Comparison of ENCODE assay signal across 10 mouse cellular contexts in the genomic region with DNA sequence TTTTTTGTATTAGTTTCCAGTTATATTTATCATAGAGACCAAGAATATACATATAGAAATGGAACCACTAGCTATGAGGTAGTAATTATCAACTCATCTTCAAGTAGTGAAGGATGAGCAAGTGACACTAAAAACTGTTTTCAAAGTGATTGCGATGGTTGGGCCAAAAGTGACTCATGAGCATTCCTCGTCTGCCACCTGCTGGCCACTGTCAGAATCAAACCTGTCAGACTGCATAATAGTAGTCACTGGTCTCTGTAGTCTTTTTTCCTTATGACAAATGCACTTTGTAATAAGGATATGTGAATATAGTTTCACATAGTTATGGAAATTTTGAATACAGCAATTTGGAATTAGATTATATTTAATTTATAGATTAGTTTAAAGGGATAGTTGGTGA. TPM values are rescaled to one million over a fixed set of nuclear protein-coding genes. Genes with fewer than 3 reads are reported as not detected.
DNase-seq lines count a peak whose midpoint lies in the region; ATAC-seq and TF ChIP-seq lines count a peak whose summit lies in the region.
"Had no signal": no experiment of that assay in that cellular context is flagged by ENCODE, and none has a peak within 500 bp of the region (broad histone marks: within the 10 kb centered on the region; RNA-seq: fewer than 3 reads in every experiment).

No protein-coding gene starts in this region.

- DNase-seq in cerebellum, adult 2 months = peak; percentile 52 to 67
- peak; percentile 74 for DNase-seq in R1 (ENCODE audit: low read depth, low spot score)
- peak; percentile 88 for DNase-seq in embryo, embryonic 10.5 days (ENCODE audit: low spot score)
- DNase-seq in heart, adult 8-10 months (ENCODE audit: low spot score) = peak; percentile 64
- peak; percentile 73 for DNase-seq in kidney, postnatal 14 days
- peak; percentile 82 for DNase-seq in lung, postnatal 0 days (ENCODE audit: low spot score)
- DNase-seq in retina, postnatal 7 days (ENCODE audit: low read depth, low spot score) = peak; percentile 61

- 1% methylated on average over 2 of the region's 2 CpGs for WGBS in cerebellum, adult 2 months
- under 1% methylated on average over 2 of the region's 2 CpGs for WGBS in lung, postnatal 0 days

- H3K4me1 ChIP-seq in cerebellum, adult 2 months (ENCODE audit: control insufficient read depth, insufficient read depth, low read length) = no peaks in the 10 kb centered on the region
- no peaks in the 10 kb centered on the region for H3K4me1 ChIP-seq in lung, postnatal 0 days (ENCODE audit: insufficient read depth, low read depth, low read length)

- TF ChIP-seq POLR2A in cerebellum, adult 2 months (IDR thresholded peaks at IDR 0.05; ENCODE audit: borderline replicate concordance, insufficient read depth, low read length) = no peak

- no peak overlapping the region for H3K9ac ChIP-seq in lung, postnatal 0 days (replicated peaks; ENCODE audit: low read depth)

- no peaks in the 10 kb centered on the region; the same call in 1 of the 2 replicates for H3K27me3 ChIP-seq in cerebellum, adult 2 months (ENCODE audit: control insufficient read depth, insufficient read depth, low read length)
- no peaks in the 10 kb centered on the region; the same call in 1 of the 2 replicates for H3K27me3 ChIP-seq in lung, postnatal 0 days (replicated peaks; ENCODE audit: insufficient read depth, low read length)

- H3K36me3 ChIP-seq in lung, postnatal 0 days (ENCODE audit: insufficient read depth, low read length) = no peaks in the 10 kb centered on the region

- no peak for TF ChIP-seq EP300 in lung, postnatal 0 days (IDR thresholded peaks at IDR 0.05)

- no peaks in the 10 kb centered on the region for H3K9me3 ChIP-seq in lung, postnatal 0 days (ENCODE audit: low read length)

- no peak for ATAC-seq in cerebellum, adult (ENCODE audit: insufficient number of reproducible peaks, low FRiP score, low TSS enrichment)
- peak; percentile 35 for ATAC-seq in lung, postnatal 0 days

- no peak overlapping the region for H3K27ac ChIP-seq in cerebellum, adult 2 months (ENCODE audit: insufficient read depth, low read length)
- no peak overlapping the region for H3K27ac ChIP-seq in lung, postnatal 0 days (ENCODE audit: low read length)

- H3K4me3 ChIP-seq in cerebellum, adult 2 months (replicated peaks; ENCODE audit: insufficient read depth, low read depth, low read length) = no peak overlapping the region
- H3K4me3 ChIP-seq in lung, postnatal 0 days (ENCODE audit: low read depth, low read length) = no peak overlapping the region

- no peak overlapping the region for H3K4me2 ChIP-seq in lung, postnatal 0 days (replicated peaks; ENCODE audit: low read depth, low read length)

- TF ChIP-seq CTCF in cerebellum, adult 2 months (IDR thresholded peaks at IDR 0.05; ENCODE audit: borderline replicate concordance, insufficient read depth, low read depth, low read length) = peak; percentile 94
- peak; percentile 92 for TF ChIP-seq CTCF in lung, postnatal 0 days (IDR thresholded peaks at IDR 0.05)

RNA-seq across cellular contexts. Expression of a gene that starts 5.3 kb away (rescaled TPM):
- polyA plus RNA-seq in cerebellum, adult 2 months (2012; rRNA removed) = not detected in 2 replicates
- 1 to 10 TPM in 1 of 4 experiments, not detected in 3; 2.3 TPM for total RNA-seq in heart, adult 8-10 months (2022)
- polyA plus RNA-seq in lung, postnatal 0 days (2015; fragmentation: Nextera tagmentation; extraction: Ambion mirVana) = 0.35 and 8.9 TPM in 2 replicates
- total RNA-seq: left cerebral cortex, postnatal 10 days had no signal
- polyA plus RNA-seq: stomach, embryonic 16.5 days had no signal

RNA-seq across cellular contexts. Expression of a gene that starts 17.9 kb away (rescaled TPM):
- 0.22 and 0.34 TPM in 2 replicates for polyA plus RNA-seq in cerebellum, adult 2 months (2012; rRNA removed)
- 1 to 10 TPM in 2 of 4 experiments, under 1 TPM in 2; 0.38 to 1.3 (median 0.92) TPM for total RNA-seq in heart, adult 8-10 months (2022)
- 2.1 and 30.8 TPM in 2 replicates for polyA plus RNA-seq in lung, postnatal 0 days (2015; fragmentation: Nextera tagmentation; extraction: Ambion mirVana)

RNA-seq across cellular contexts. Expression of a gene that starts 21.9 kb away (rescaled TPM):
- 16.7 and 18.0 TPM in 2 replicates for polyA plus RNA-seq in cerebellum, adult 2 months (2012; rRNA removed)
- 1 to 10 TPM; 6.8 to 8.8 (median 7.9) TPM for total RNA-seq in heart, adult 8-10 months (2022)
- polyA plus RNA-seq in lung, postnatal 0 days (2015; fragmentation: Nextera tagmentation; extraction: Ambion mirVana) = 39.2 and 41.0 TPM in 2 replicates
